10 mouse cellular contexts compared by ENCODE assay signal in the genomic region with DNA sequence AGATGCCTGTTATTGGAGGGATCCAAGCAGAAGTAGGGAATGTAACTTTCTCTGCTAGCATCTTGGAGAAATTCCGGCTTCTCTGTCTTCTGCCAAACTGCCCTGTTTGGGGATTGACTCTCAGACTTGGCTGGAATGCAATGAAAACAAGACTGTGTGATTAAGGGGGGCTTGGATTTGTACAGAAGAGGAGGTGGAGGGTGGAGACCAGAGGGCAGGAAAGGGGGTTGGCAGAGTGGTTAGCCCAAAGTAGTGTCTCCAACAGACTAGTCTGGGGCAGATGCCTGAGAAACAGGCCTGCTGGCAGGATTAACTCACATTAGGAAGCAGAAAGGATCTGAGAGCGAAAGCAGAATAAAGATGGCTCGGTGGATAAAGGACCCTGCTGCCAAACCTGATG. TPM values are rescaled to one million over a fixed set of nuclear protein-coding genes. Genes with fewer than 3 reads are reported as not detected.
DNase-seq lines count a peak whose midpoint lies in the region; ATAC-seq lines count a peak whose summit lies in the region.
"Had no signal": no experiment of that assay in that cellular context is flagged by ENCODE, and none has a peak within 500 bp of the region (broad histone marks: within the 10 kb centered on the region; RNA-seq: fewer than 3 reads in every experiment).

No protein-coding gene starts in this region.

- peak; percentile 97 for DNase-seq in heart, adult 11 months
- DNase-seq in heart, embryonic 10.5 days (ENCODE audit: low spot score) = no peak
- DNase-seq in brain, adult 2 months (ENCODE audit: low read depth, low spot score) = peak; percentile 13
- DNase-seq in spleen, postnatal 10 days (ENCODE audit: low spot score in 2 of 2) = no peak
- DNase-seq in midbrain, embryonic 11.5 days (ENCODE audit: low spot score, missing footprints) = no peak
- DNase-seq: cerebellum, adult 8-10 months had no signal

- no peak for ATAC-seq in heart, embryonic 14.5 days (ENCODE audit: insufficient number of reproducible peaks, insufficient read depth, low FRiP score, low read depth)
- peak; percentile 31; the same call in 1 of the 2 replicates for ATAC-seq in lung, embryonic 16.5 days (ENCODE audit: low read depth)
- ATAC-seq in megakaryocyte progenitor cell, adult 5-6 weeks (replicated peaks; ENCODE audit: poor library complexity) = no peak
- ATAC-seq in midbrain, embryonic 11.5 days (ENCODE audit: low FRiP score) = no peak
- ATAC-seq: midbrain, embryonic 16.5 days had no signal

- H3K4me2 ChIP-seq in heart, embryonic 14.5 days (ENCODE audit: low read length) = peak overlapping the region; percentile 23; the same call in 1 of the 2 replicates
- H3K4me2 ChIP-seq in lung, embryonic 16.5 days (ENCODE audit: low read depth, low read length) = peak overlapping the region; percentile 88
- H3K4me2 ChIP-seq in midbrain, embryonic 11.5 days = no peak overlapping the region

- H3K27ac ChIP-seq in heart, embryonic 10.5 days = no peak overlapping the region
- peak overlapping the region; percentile 46 to 73; a peak in 2 of 4 replicates for H3K27ac ChIP-seq in heart, embryonic 14.5 days (replicated peaks in 1 of 2; ENCODE audit: control insufficient read depth in 1 of 2, insufficient read depth in 1 of 2, low read depth in 2 of 2, low read length in 2 of 2)
- peak overlapping the region; percentile 98 for H3K27ac ChIP-seq in lung, embryonic 16.5 days (ENCODE audit: low read length)
- no peak overlapping the region for H3K27ac ChIP-seq in midbrain, embryonic 11.5 days (ENCODE audit: low read depth, low read length)

- H3K9ac ChIP-seq in heart, embryonic 14.5 days (ENCODE audit: low read length) = no peak overlapping the region
- H3K9ac ChIP-seq in lung, embryonic 16.5 days (ENCODE audit: low read length) = peak overlapping the region; percentile 45; the same call in 1 of the 2 replicates
- no peak overlapping the region for H3K9ac ChIP-seq in midbrain, embryonic 11.5 days (ENCODE audit: low read length)

- WGBS in heart, embryonic 10.5 days = 81% methylated on average over 3 of the region's 3 CpGs
- 55% methylated on average over 3 of the region's 3 CpGs for WGBS in heart, embryonic 14.5 days
- WGBS in lung, embryonic 16.5 days = 50% methylated on average over 3 of the region's 3 CpGs
- WGBS in midbrain, embryonic 11.5 days = 67% methylated on average over 3 of the region's 3 CpGs

- no peaks in the 10 kb centered on the region for H3K27me3 ChIP-seq in heart, embryonic 10.5 days (ENCODE audit: insufficient read depth, poor library complexity, severe bottlenecking)
- no peaks in the 10 kb centered on the region for H3K27me3 ChIP-seq in heart, embryonic 14.5 days (ENCODE audit: control insufficient read depth, insufficient read depth, low read length)
- H3K27me3 ChIP-seq in lung, embryonic 16.5 days (ENCODE audit: control insufficient read depth, insufficient read depth, low read depth, low read length) = no peaks in the 10 kb centered on the region
- H3K27me3 ChIP-seq in midbrain, embryonic 11.5 days (ENCODE audit: control insufficient read depth, insufficient read depth, low read length) = no peaks in the 10 kb centered on the region

- no peak overlapping the region for H3K4me3 ChIP-seq in heart, embryonic 10.5 days
- H3K4me3 ChIP-seq in heart, embryonic 14.5 days (ENCODE audit: control insufficient read depth in 1 of 2, insufficient read depth in 1 of 2, low read depth in 1 of 2, low read length in 2 of 2) = no peak overlapping the region
- H3K4me3 ChIP-seq in lung, embryonic 16.5 days (ENCODE audit: low read length) = peak overlapping the region; percentile 76
- no peak overlapping the region for H3K4me3 ChIP-seq in midbrain, embryonic 11.5 days (ENCODE audit: low read depth, low read length)

- H3K36me3 ChIP-seq in heart, embryonic 10.5 days = peaks cover 35% of the 10 kb centered on the region
- H3K36me3 ChIP-seq in heart, embryonic 14.5 days (ENCODE audit: control insufficient read depth, insufficient read depth, low read length) = peaks cover 28% of the 10 kb centered on the region
- H3K36me3 ChIP-seq in lung, embryonic 16.5 days (ENCODE audit: control insufficient read depth, insufficient read depth, low read length) = peaks cover 36% of the 10 kb centered on the region
- H3K36me3 ChIP-seq in midbrain, embryonic 11.5 days (ENCODE audit: control insufficient read depth, insufficient read depth, low read length) = peaks cover 9% of the 10 kb centered on the region

- H3K9me3 ChIP-seq in heart, embryonic 10.5 days = no peaks in the 10 kb centered on the region
- no peaks in the 10 kb centered on the region for H3K9me3 ChIP-seq in heart, embryonic 14.5 days (ENCODE audit: control insufficient read depth, low read length)
- no peaks in the 10 kb centered on the region for H3K9me3 ChIP-seq in lung, embryonic 16.5 days (ENCODE audit: control insufficient read depth, low read length)
- no peaks in the 10 kb centered on the region for H3K9me3 ChIP-seq in midbrain, embryonic 11.5 days (ENCODE audit: control insufficient read depth, low read length)

- H3K4me1 ChIP-seq in heart, embryonic 10.5 days = peaks cover 25% of the 10 kb centered on the region
- peaks cover 4 to 11% of the 10 kb centered on the region in 2 experiments; a peak in 2 of 4 replicates for H3K4me1 ChIP-seq in heart, embryonic 14.5 days (ENCODE audit: control insufficient read depth in 2 of 2, insufficient read depth in 2 of 2, low read length in 2 of 2)
- H3K4me1 ChIP-seq in lung, embryonic 16.5 days (replicated peaks; ENCODE audit: control insufficient read depth, insufficient read depth, low read length) = peaks cover 30% of the 10 kb centered on the region
- H3K4me1 ChIP-seq in midbrain, embryonic 11.5 days (ENCODE audit: control insufficient read depth, insufficient read depth, low read length) = peaks cover 10% of the 10 kb centered on the region

RNA-seq across cellular contexts. Expression of gene Adamts10, which starts 2.5 kb away (rescaled TPM):
- polyA plus RNA-seq in heart, embryonic 10.5 days (2016; fragmentation: Nextera tagmentation; extraction: Ambion mirVana) = 38.9 and 51.2 TPM in 2 replicates
- 28.9 and 32.7 TPM in 2 replicates for polyA plus RNA-seq in heart, embryonic 14.5 days (2014; fragmentation: Nextera tagmentation; extraction: Ambion mirVana)
- polyA plus RNA-seq in lung, embryonic 16.5 days (2015; fragmentation: Nextera tagmentation; extraction: Ambion mirVana) = 153 and 157 TPM in 2 replicates
- total RNA-seq in megakaryocyte progenitor cell, adult 5-6 weeks (2015) = 13.8 and 14.0 TPM in 2 replicates
- total RNA-seq in megakaryocyte progenitor cell, adult 5-6 weeks (2017) = 18.5 and 20.6 TPM in 2 replicates
- 22.7 and 25.9 TPM in 2 replicates for polyA plus RNA-seq in midbrain, embryonic 11.5 days (2014; fragmentation: Nextera tagmentation; extraction: Ambion mirVana)

RNA-seq across cellular contexts. Expression of gene Myo1f, which starts 29.0 kb away (rescaled TPM):
- 0.74 and 1.4 TPM in 2 replicates for polyA plus RNA-seq in heart, embryonic 10.5 days (2016; fragmentation: Nextera tagmentation; extraction: Ambion mirVana)
- 2.1 and 4.0 TPM in 2 replicates for polyA plus RNA-seq in heart, embryonic 14.5 days (2014; fragmentation: Nextera tagmentation; extraction: Ambion mirVana)
- polyA plus RNA-seq in lung, embryonic 16.5 days (2015; fragmentation: Nextera tagmentation; extraction: Ambion mirVana) = 5.2 and 6.0 TPM in 2 replicates
- total RNA-seq in megakaryocyte progenitor cell, adult 5-6 weeks (2015) = 43.0 and 45.0 TPM in 2 replicates
- 96.4 and 121 TPM in 2 replicates for total RNA-seq in megakaryocyte progenitor cell, adult 5-6 weeks (2017)
- polyA plus RNA-seq in midbrain, embryonic 11.5 days (2014; fragmentation: Nextera tagmentation; extraction: Ambion mirVana) = 3.0 and 3.3 TPM in 2 replicates

Comparison
In these comparisons a context has a peak if more than half of its experiments do, and no peak if none do; other contexts are left out.
1. DNase-seq: peak in heart, adult 11 months (single experiment) and brain, adult 2 months (single experiment); none in heart, embryonic 10.5 days (single experiment), spleen, postnatal 10 days (0 of 2) and midbrain, embryonic 11.5 days (single experiment).
2. H3K27ac ChIP-seq: peak in heart, embryonic 14.5 days (2 of 2) and lung, embryonic 16.5 days (single experiment); none in heart, embryonic 10.5 days (single experiment) and midbrain, embryonic 11.5 days (single experiment).